Mouse (Mus musculus): ENCODE measurements around the gene Sac3d1. TPM values are rescaled to one million over a fixed set of nuclear protein-coding genes. Genes with fewer than 3 reads are reported as not detected.
A peak's percentile ranks its signal among the peaks of the same experiment; 100 is the strongest.

The Sac3d1 gene
- polyA plus RNA-seq, 1 experiment from 2014 or later, result 36.4 TPM

DNA sequence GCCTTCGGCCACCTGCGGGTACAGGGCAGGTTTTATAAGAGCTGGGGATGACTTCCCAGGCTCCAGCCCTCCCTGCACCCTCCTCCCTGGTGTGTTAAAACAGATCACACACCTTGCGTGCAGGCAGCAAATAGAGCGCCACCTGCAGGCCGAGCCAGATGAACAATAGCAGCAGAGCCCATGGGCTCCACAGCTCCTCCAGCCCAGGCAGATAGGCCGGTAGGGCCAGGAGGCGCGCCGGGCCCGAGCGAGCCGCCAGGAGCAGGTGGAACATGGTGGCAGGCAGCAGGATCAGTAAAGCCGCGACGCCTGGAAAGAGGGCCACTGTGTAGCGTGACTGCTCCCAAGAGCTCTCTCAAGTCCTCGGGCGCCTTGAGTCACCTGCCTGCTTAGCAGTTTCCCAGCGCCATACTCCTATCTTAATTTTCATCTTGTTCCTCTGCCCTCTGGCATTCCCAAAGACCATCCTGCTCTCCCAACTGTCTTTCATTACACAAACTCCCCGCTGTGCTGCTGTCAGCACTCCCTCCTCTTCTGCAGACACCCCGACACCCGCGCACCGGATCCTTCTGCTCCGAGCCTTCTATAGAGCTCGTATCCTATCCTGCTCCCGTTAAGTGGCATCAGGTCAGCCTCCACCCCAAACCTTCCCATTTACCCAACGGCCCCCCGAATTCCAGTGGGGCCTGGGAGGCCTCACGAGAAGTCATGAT is 51.3 kb downstream of the Sac3d1 start:
- H3K27me3 ChIP-seq (ENCODE audit: control insufficient read depth, insufficient read depth, low read depth, low read length), result no peaks in the 10 kb centered on the region
- H3K4me1 ChIP-seq (replicated peaks; ENCODE audit: control insufficient read depth, insufficient read depth, low read length), result peaks cover 24% of the 10 kb centered on the region
- peak overlapping the region; percentile 49 for H3K4me3 ChIP-seq (ENCODE audit: low read length)
- no peaks in the 10 kb centered on the region for H3K9me3 ChIP-seq (ENCODE audit: control insufficient read depth, low read length)
- H3K4me2 ChIP-seq (ENCODE audit: low read depth, low read length), result peak overlapping the region; percentile 93
- peak overlapping the region; percentile 41 for H3K27ac ChIP-seq (ENCODE audit: low read length)
- peak; percentile 53 for ATAC-seq (ENCODE audit: low read depth)
- under 1% methylated on average over 30 of the region's 30 CpGs for WGBS
- peak overlapping the region; percentile 64 for H3K9ac ChIP-seq (ENCODE audit: low read length)
- H3K36me3 ChIP-seq (ENCODE audit: control insufficient read depth, insufficient read depth, low read length), result peaks cover 15% of the 10 kb centered on the region

DNA sequence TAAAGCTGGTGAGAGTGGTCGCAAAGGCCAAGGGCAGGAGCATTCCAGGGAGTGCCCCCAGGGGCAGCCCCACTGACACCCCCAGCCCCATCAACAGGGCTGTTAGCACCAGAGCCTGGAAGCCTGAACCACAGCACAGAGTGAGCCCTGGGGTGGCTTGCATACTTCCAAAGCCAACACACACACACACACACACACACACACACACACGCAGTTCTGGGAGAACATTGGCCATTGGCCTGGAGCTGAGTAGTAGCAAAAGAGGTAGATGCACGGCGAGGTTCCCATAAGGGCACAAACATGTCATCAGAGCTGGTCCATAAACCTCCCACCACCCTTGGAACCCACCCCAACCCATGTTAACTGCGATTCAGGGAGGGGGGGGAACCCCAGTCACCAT is 51.9 kb downstream of the Sac3d1 start:
- Histone ChIP-seq H3K36me3 (ENCODE audit: control insufficient read depth, insufficient read depth, low read length) (peaks cover 15% of the 10 kb centered on the region), H3K27ac (ENCODE audit: low read length) (no peak overlapping the region), H3K4me1 (replicated peaks; ENCODE audit: control insufficient read depth, insufficient read depth, low read length) (peaks cover 27% of the 10 kb centered on the region), H3K4me2 (ENCODE audit: low read depth, low read length) (peak overlapping the region; percentile 93), H3K9me3 (ENCODE audit: control insufficient read depth, low read length) (no peaks in the 10 kb centered on the region), H3K9ac (ENCODE audit: low read length) (peak overlapping the region; percentile 64), H3K27me3 (ENCODE audit: control insufficient read depth, insufficient read depth, low read depth, low read length) (no peaks in the 10 kb centered on the region), H3K4me3 (ENCODE audit: low read length) (peak overlapping the region; percentile 49)
- no peak for ATAC-seq (ENCODE audit: low read depth)
- WGBS, result 29% methylated on average over 5 of the region's 5 CpGs

Other genes with a start within 250 kb of the Sac3d1 start
- 56.4 and 61.1 TPM in 2 replicates for gene Frmd8, start 243.4 kb downstream of the Sac3d1 start, polyA plus RNA-seq (2015; fragmentation: Nextera tagmentation; extraction: Ambion mirVana)
- gene Slc25a45, start 240.8 kb downstream of the Sac3d1 start, polyA plus RNA-seq (2015; fragmentation: Nextera tagmentation; extraction: Ambion mirVana), result 5.7 and 6.2 TPM in 2 replicates
- gene Tigd3, start 224.5 kb downstream of the Sac3d1 start, polyA plus RNA-seq (2015; fragmentation: Nextera tagmentation; extraction: Ambion mirVana), result 2.5 and 3.2 TPM in 2 replicates
- 155 TPM in 2 replicates for gene Dpf2, start 205.6 kb downstream of the Sac3d1 start, polyA plus RNA-seq (2015; fragmentation: Nextera tagmentation; extraction: Ambion mirVana)
- gene Cdc42ep2, start 193.8 kb downstream of the Sac3d1 start, polyA plus RNA-seq (2015; fragmentation: Nextera tagmentation; extraction: Ambion mirVana), result 15.6 and 17.1 TPM in 2 replicates
- gene Pola2, start 154.4 kb downstream of the Sac3d1 start, polyA plus RNA-seq (2015; fragmentation: Nextera tagmentation; extraction: Ambion mirVana), result 64.2 and 70.0 TPM in 2 replicates
- gene Slc22a20, start 132.5 kb downstream of the Sac3d1 start, polyA plus RNA-seq (2015; fragmentation: Nextera tagmentation; extraction: Ambion mirVana), result not detected in 2 replicates
- gene Capn1, start 102.8 kb downstream of the Sac3d1 start, polyA plus RNA-seq (2015; fragmentation: Nextera tagmentation; extraction: Ambion mirVana), result 12.3 and 12.8 TPM in 2 replicates
- gene Syvn1, start 72.1 kb downstream of the Sac3d1 start, polyA plus RNA-seq (2015; fragmentation: Nextera tagmentation; extraction: Ambion mirVana), result 27.7 and 31.7 TPM in 2 replicates
- 72.9 and 74.6 TPM in 2 replicates for gene Mrpl49, start 60.9 kb downstream of the Sac3d1 start, polyA plus RNA-seq (2015; fragmentation: Nextera tagmentation; extraction: Ambion mirVana)
- 757 and 774 TPM in 2 replicates for gene Fau, start 60.8 kb downstream of the Sac3d1 start, polyA plus RNA-seq (2015; fragmentation: Nextera tagmentation; extraction: Ambion mirVana)
- gene Znhit2, start 57.5 kb downstream of the Sac3d1 start, polyA plus RNA-seq (2015; fragmentation: Nextera tagmentation; extraction: Ambion mirVana), result 26.2 and 28.6 TPM in 2 replicates
- gene Tm7sf2, start 50.3 kb downstream of the Sac3d1 start, polyA plus RNA-seq (2015; fragmentation: Nextera tagmentation; extraction: Ambion mirVana), result 12.1 and 19.6 TPM in 2 replicates
- gene Vps51, start 41.4 kb downstream of the Sac3d1 start, polyA plus RNA-seq (2015; fragmentation: Nextera tagmentation; extraction: Ambion mirVana), result 67.4 and 77.5 TPM in 2 replicates
- not detected in 2 replicates for gene Tmem262, start 38.6 kb downstream of the Sac3d1 start, polyA plus RNA-seq (2015; fragmentation: Nextera tagmentation; extraction: Ambion mirVana)
- 1.4 and 1.5 TPM in 2 replicates for gene Gm28374, start 36.4 kb downstream of the Sac3d1 start, polyA plus RNA-seq (2015; fragmentation: Nextera tagmentation; extraction: Ambion mirVana)
- gene Zfpl1, start 33.7 kb downstream of the Sac3d1 start, polyA plus RNA-seq (2015; fragmentation: Nextera tagmentation; extraction: Ambion mirVana), result 69.1 and 71.8 TPM in 2 replicates
- gene Cdca5, start 33.7 kb downstream of the Sac3d1 start, polyA plus RNA-seq (2015; fragmentation: Nextera tagmentation; extraction: Ambion mirVana), result 40.5 and 42.8 TPM in 2 replicates
- gene AC131692.1, start 24.2 kb downstream of the Sac3d1 start, polyA plus RNA-seq (2015; fragmentation: Nextera tagmentation; extraction: Ambion mirVana), result not detected in 2 replicates
- 0.29 and 0.94 TPM in 2 replicates for gene Naaladl1, start 12.9 kb downstream of the Sac3d1 start, polyA plus RNA-seq (2015; fragmentation: Nextera tagmentation; extraction: Ambion mirVana)
- 33.4 and 35.1 TPM in 2 replicates for gene Snx15, start 9.7 kb upstream of the Sac3d1 start, polyA plus RNA-seq (2015; fragmentation: Nextera tagmentation; extraction: Ambion mirVana)
- 0.31 and 0.96 TPM in 2 replicates for gene Batf2, start 22.3 kb upstream of the Sac3d1 start, polyA plus RNA-seq (2015; fragmentation: Nextera tagmentation; extraction: Ambion mirVana)
- gene Arl2, start 22.9 kb upstream of the Sac3d1 start, polyA plus RNA-seq (2015; fragmentation: Nextera tagmentation; extraction: Ambion mirVana), result 95.2 and 95.7 TPM in 2 replicates
- not detected in 2 replicates for gene Majin, start 65.7 kb upstream of the Sac3d1 start, polyA plus RNA-seq (2015; fragmentation: Nextera tagmentation; extraction: Ambion mirVana)
- gene Gpha2, start 107.7 kb upstream of the Sac3d1 start, polyA plus RNA-seq (2015; fragmentation: Nextera tagmentation; extraction: Ambion mirVana), result 0.63 and 0.88 TPM in 2 replicates
- gene Ppp2r5b, start 117.2 kb upstream of the Sac3d1 start, polyA plus RNA-seq (2015; fragmentation: Nextera tagmentation; extraction: Ambion mirVana), result 17.8 and 20.2 TPM in 2 replicates
- gene Atg2a, start 123.0 kb upstream of the Sac3d1 start, polyA plus RNA-seq (2015; fragmentation: Nextera tagmentation; extraction: Ambion mirVana), result 10.3 and 12.6 TPM in 2 replicates
- gene Ehd1, start 158.1 kb upstream of the Sac3d1 start, polyA plus RNA-seq (2015; fragmentation: Nextera tagmentation; extraction: Ambion mirVana), result 77.9 and 81.6 TPM in 2 replicates
- 1.1 and 1.7 TPM in 2 replicates for gene Cdc42bpg, start 187.8 kb upstream of the Sac3d1 start, polyA plus RNA-seq (2015; fragmentation: Nextera tagmentation; extraction: Ambion mirVana)
- 70.9 and 76.9 TPM in 2 replicates for gene Men1, start 216.3 kb upstream of the Sac3d1 start, polyA plus RNA-seq (2015; fragmentation: Nextera tagmentation; extraction: Ambion mirVana)
- 24.8 and 27.6 TPM in 2 replicates for gene Map4k2, start 222.5 kb upstream of the Sac3d1 start, polyA plus RNA-seq (2015; fragmentation: Nextera tagmentation; extraction: Ambion mirVana)
- gene Sf1, start 245.0 kb upstream of the Sac3d1 start, polyA plus RNA-seq (2015; fragmentation: Nextera tagmentation; extraction: Ambion mirVana), result 120 and 132 TPM in 2 replicates

All from lung, embryonic 16.5 days (tissue).